Mouse (Mus musculus) heart, postnatal 0 days (tissue): ENCODE measurements around the gene Extl1. TPM values are rescaled to one million over a fixed set of nuclear protein-coding genes. Genes with fewer than 3 reads are reported as not detected.

Source experiments
- ATAC-seq: fragments of 200-750 bp; cut with Nextera tagmentation; 2 replicates; pipeline ENCODE4 v1.8.0; 2017; ENCODE audit warnings: low read depth, moderate number of reproducible peaks, moderate library complexity; ENCODE audit not compliant: insufficient read depth
- DNase-seq: peaks from one replicate; pipeline ENCODE4 v3.0.0-alpha.2; 2016; ENCODE audit warnings: low spot score
- H3K27ac ChIP-seq: fragments of 300-500 bp; sonication (generic); 2 replicates; pipeline ENCODE4 v1.5.1; 2014; ENCODE audit warnings: low read depth, mild to moderate bottlenecking
- H3K27me3 ChIP-seq: fragments of 300-500 bp; sonication (generic); 2 replicates; pipeline ENCODE4 v1.6.1; 2014; ENCODE audit warnings: low read length, mixed read lengths; ENCODE audit not compliant: control insufficient read depth, insufficient read depth
- H3K36me3 ChIP-seq: fragments of 300-500 bp; sonication (generic); replicated peaks from 2 replicates; pipeline ENCODE4 v1.6.1; 2014; ENCODE audit warnings: low read length, mixed read lengths; ENCODE audit not compliant: control insufficient read depth, insufficient read depth
- H3K4me1 ChIP-seq: fragments of 300-500 bp; sonication (generic); 2 replicates; pipeline ENCODE4 v1.6.1; 2014; ENCODE audit warnings: antibody characterized with exemption; ENCODE audit not compliant: control insufficient read depth, insufficient read depth
- H3K4me2 ChIP-seq: fragments of 300-500 bp; sonication (generic); 2 replicates; pipeline ENCODE4 v1.6.1; 2014; ENCODE audit warnings: low read depth, mild to moderate bottlenecking, low read length, moderate library complexity
- H3K4me3 ChIP-seq: fragments of 300-500 bp; sonication (generic); 2 replicates; pipeline ENCODE4 v1.5.1; 2014; ENCODE audit warnings: low read depth, low read length
- H3K9ac ChIP-seq: fragments of 300-500 bp; sonication (generic); replicated peaks from 2 replicates; pipeline ENCODE4 v1.6.1; 2014; ENCODE audit warnings: low read depth, low read length, mixed read lengths
- H3K9me3 ChIP-seq: fragments of 300-500 bp; sonication (generic); replicated peaks from 2 replicates; pipeline ENCODE4 v1.6.1; 2016; ENCODE audit warnings: low read length; ENCODE audit not compliant: control insufficient read depth
- CTCF ChIP-seq: IDR thresholded peaks from 2 replicates; pipeline ENCODE4 v1.5.1; 2016; ENCODE audit warnings: antibody characterized with exemption, control low read depth, low read depth
- EP300 ChIP-seq: IDR thresholded peaks from 2 replicates; pipeline ENCODE4 v1.6.1; 2016; ENCODE audit warnings: antibody characterized with exemption, low read depth
- WGBS: fragments of 180-500 bp; shearing (Covaris S2); extraction: QIAGEN DNeasy Blood & Tissue Kit; methylation state at CpG from one replicate; pipeline ENCODE4 v1.1.7; 2014; 5-methylcytosine and 5-hydroxymethylcytosine counted together
- polyA plus RNA-seq: library from polyadenylated mRNA; unstranded; fragments of >200 nt; fragmentation: Nextera tagmentation; extraction: Ambion mirVana; gene quantifications from 2 replicates; pipeline ENCODE4 v1.2.1, GENCODE M21; 2015
- total RNA-seq: library from RNA; depleted of rRNA; stranded (reverse); fragments of >200 nt; gene quantifications from 2 replicates; pipeline ENCODE4 v1.2.3, GENCODE M21; 2014; ENCODE audit warnings: low replicate concordance; rRNA removed

Extl1 gene
- total and polyA plus RNA-seq, 2 experiments from 2014 or later = 3.1 to 3.4 TPM

GRCm38 (mm10) chr4:134306963-134307362, 76.7 kb downstream of the Extl1 start:
- H3K4me1 ChIP-seq = peaks cover 18% of the 10 kb centered on the region
- 0 out of 2 replicates have a peak overlapping the region, but pooled peaks have one; percentile 5 for H3K4me3 ChIP-seq
- no peak for TF ChIP-seq EP300
- no peak for TF ChIP-seq CTCF
- H3K27ac ChIP-seq = peak overlapping the region; percentile 53
- H3K9ac ChIP-seq = peak overlapping the region; percentile 29; the same call in 1 of the 2 replicates
- no peaks in the 10 kb centered on the region for H3K27me3 ChIP-seq
- WGBS = 41% methylated on average over 2 of the region's 2 CpGs
- peak overlapping the region; percentile 43; the same call in 1 of the 2 replicates for H3K4me2 ChIP-seq
- H3K9me3 ChIP-seq = no peaks in the 10 kb centered on the region
- no peak for ATAC-seq
- DNase-seq = no peak
- no peaks in the 10 kb centered on the region for H3K36me3 ChIP-seq

Other genes starting within 250 kb of the Extl1 start
- 24.2 and 30.6 TPM in 2 replicates for gene Cep85, start 196.7 kb downstream of the Extl1 start, total RNA-seq
- gene Cep85, start 196.7 kb downstream of the Extl1 start, polyA plus RNA-seq = 27.4 and 29.7 TPM in 2 replicates
- not detected in 2 replicates for gene Gm7534, start 180.8 kb downstream of the Extl1 start, total RNA-seq
- not detected in 2 replicates for gene Gm7534, start 180.8 kb downstream of the Extl1 start, polyA plus RNA-seq
- not detected in 2 replicates for gene Catsper4, start 156.5 kb downstream of the Extl1 start, total RNA-seq
- gene Catsper4, start 156.5 kb downstream of the Extl1 start, polyA plus RNA-seq = not detected in 2 replicates
- 0.69 and 5.1 TPM in 2 replicates for gene Cnksr1, start 145.5 kb downstream of the Extl1 start, total RNA-seq
- 0.66 and 0.77 TPM in 2 replicates for gene Cnksr1, start 145.5 kb downstream of the Extl1 start, polyA plus RNA-seq
- gene E130218I03Rik, start 140.2 kb downstream of the Extl1 start, total RNA-seq = not detected in 2 replicates
- 0.16 and 0.20 TPM in 2 replicates for gene E130218I03Rik, start 140.2 kb downstream of the Extl1 start, polyA plus RNA-seq
- gene Zfp593, start 138.3 kb downstream of the Extl1 start, total RNA-seq = 4.0 and 4.2 TPM in 2 replicates
- 5.4 and 6.0 TPM in 2 replicates for gene Zfp593, start 138.3 kb downstream of the Extl1 start, polyA plus RNA-seq
- not detected in 2 replicates for gene Gm30191, start 136.9 kb downstream of the Extl1 start, total RNA-seq
- not detected in 2 replicates for gene Gm30191, start 136.9 kb downstream of the Extl1 start, polyA plus RNA-seq
- gene Grrp1, start 129.7 kb downstream of the Extl1 start, total RNA-seq = 18.4 and 26.1 TPM in 2 replicates
- 6.0 and 6.5 TPM in 2 replicates for gene Grrp1, start 129.7 kb downstream of the Extl1 start, polyA plus RNA-seq
- 6.6 and 31.0 TPM in 2 replicates for gene Pdik1l, start 96.0 kb downstream of the Extl1 start, total RNA-seq
- 7.7 and 9.4 TPM in 2 replicates for gene Pdik1l, start 96.0 kb downstream of the Extl1 start, polyA plus RNA-seq
- 168 and 170 TPM in 2 replicates for gene Trim63, start 68.7 kb downstream of the Extl1 start, total RNA-seq
- 248 and 281 TPM in 2 replicates for gene Trim63, start 68.7 kb downstream of the Extl1 start, polyA plus RNA-seq
- 0.38 TPM in 1 of 2 replicates, not detected in the other for gene Slc30a2, start 40.7 kb downstream of the Extl1 start, total RNA-seq
- 0.16 and 0.33 TPM in 2 replicates for gene Slc30a2, start 40.7 kb downstream of the Extl1 start, polyA plus RNA-seq
- gene Pafah2, start 12.5 kb upstream of the Extl1 start, total RNA-seq = 16.3 and 17.2 TPM in 2 replicates
- 7.2 and 7.8 TPM in 2 replicates for gene Pafah2, start 12.5 kb upstream of the Extl1 start, polyA plus RNA-seq
- gene Stmn1, start 84.5 kb upstream of the Extl1 start, total RNA-seq = 149 and 227 TPM in 2 replicates
- 372 and 387 TPM in 2 replicates for gene Stmn1, start 84.5 kb upstream of the Extl1 start, polyA plus RNA-seq
- gene Paqr7, start 112.8 kb upstream of the Extl1 start, total RNA-seq = 13.1 and 25.4 TPM in 2 replicates
- 15.4 and 18.7 TPM in 2 replicates for gene Paqr7, start 112.8 kb upstream of the Extl1 start, polyA plus RNA-seq
- gene Aunip, start 127.1 kb upstream of the Extl1 start, total RNA-seq = 2.7 and 3.1 TPM in 2 replicates
- gene Aunip, start 127.1 kb upstream of the Extl1 start, polyA plus RNA-seq = 1.8 and 2.5 TPM in 2 replicates
- 145 and 159 TPM in 2 replicates for gene Mtfr1l, start 151.5 kb upstream of the Extl1 start, total RNA-seq
- gene Mtfr1l, start 151.5 kb upstream of the Extl1 start, polyA plus RNA-seq = 191 and 207 TPM in 2 replicates
- gene Selenon, start 168.3 kb upstream of the Extl1 start, total RNA-seq = 18.2 and 30.5 TPM in 2 replicates
- gene Selenon, start 168.3 kb upstream of the Extl1 start, polyA plus RNA-seq = 6.8 and 7.2 TPM in 2 replicates